Comparison of ENCODE assay signal across 12 mouse cellular contexts in genomic region chr8:86437418-86437817, GRCm38 (mm10).
DNase-seq lines count a peak whose midpoint lies in the region; ATAC-seq lines count a peak whose summit lies in the region.
"Had no signal": no experiment of that assay in that cellular context is flagged by ENCODE, and none has a peak within 500 bp of the region (broad histone marks: within the 10 kb centered on the region; RNA-seq: fewer than 3 reads in every experiment).

No protein-coding gene starts in this region.

- H3K36me3 ChIP-seq in hindbrain, embryonic 14.5 days (replicated peaks; ENCODE audit: control insufficient read depth, insufficient read depth), result no peaks in the 10 kb centered on the region
- no peaks in the 10 kb centered on the region for H3K36me3 ChIP-seq in midbrain, embryonic 13.5 days
- H3K36me3 ChIP-seq: heart, embryonic 10.5 days; intestine, embryonic 15.5 days had no signal

- H3K9me3 ChIP-seq in hindbrain, embryonic 14.5 days (ENCODE audit: control insufficient read depth, low read length), result no peaks in the 10 kb centered on the region
- H3K9me3 ChIP-seq in midbrain, embryonic 13.5 days, result no peaks in the 10 kb centered on the region
- H3K9me3 ChIP-seq: heart, embryonic 10.5 days; intestine, embryonic 15.5 days had no signal

- H3K4me1 ChIP-seq in hindbrain, embryonic 14.5 days (replicated peaks; ENCODE audit: control insufficient read depth, insufficient read depth, low read length), result peaks cover 31% of the 10 kb centered on the region
- H3K4me1 ChIP-seq in midbrain, embryonic 13.5 days (replicated peaks), result peaks cover 38% of the 10 kb centered on the region
- H3K4me1 ChIP-seq: heart, embryonic 10.5 days; intestine, embryonic 15.5 days had no signal

- peak; percentile 24 to 26 for DNase-seq in cerebellum, postnatal 10 days
- DNase-seq in cerebellum, adult 11-12 months, result no peak
- peak; percentile 66 for DNase-seq in NIH3T3 (ENCODE audit: low read depth)
- DNase-seq in hindbrain, embryonic 14.5 days (ENCODE audit: low spot score), result no peak
- DNase-seq in B cell, adult 2 months, result no peak
- no peak for DNase-seq in heart, postnatal 25 days (ENCODE audit: low spot score)
- DNase-seq in c-Kit-positive CD71-positive TER-119-positive erythroid progenitor cells, embryonic 14.5 days (ENCODE audit: low spot score), result no peak
- DNase-seq: adrenal gland, postnatal 36 days; liver, postnatal 0 days had no signal

- ATAC-seq in hindbrain, embryonic 14.5 days (ENCODE audit: low FRiP score), result no peak
- peak; percentile 38 for ATAC-seq in midbrain, embryonic 13.5 days
- ATAC-seq: intestine, embryonic 15.5 days; liver, postnatal 0 days had no signal

- no peak overlapping the region for H3K4me2 ChIP-seq in hindbrain, embryonic 14.5 days (replicated peaks)
- no peak overlapping the region for H3K4me2 ChIP-seq in midbrain, embryonic 13.5 days (replicated peaks)
- H3K4me2 ChIP-seq: intestine, embryonic 15.5 days had no signal

- H3K27ac ChIP-seq in hindbrain, embryonic 14.5 days, result peak overlapping the region; percentile 90
- peak overlapping the region; percentile 93 for H3K27ac ChIP-seq in midbrain, embryonic 13.5 days
- H3K27ac ChIP-seq: heart, embryonic 10.5 days; intestine, embryonic 15.5 days had no signal

- no peaks in the 10 kb centered on the region for H3K27me3 ChIP-seq in hindbrain, embryonic 14.5 days (ENCODE audit: control insufficient read depth, insufficient read depth, low read length)
- no peaks in the 10 kb centered on the region for H3K27me3 ChIP-seq in midbrain, embryonic 13.5 days
- H3K27me3 ChIP-seq: intestine, embryonic 15.5 days had no signal

- H3K4me3 ChIP-seq in hindbrain, embryonic 14.5 days (replicated peaks; ENCODE audit: low read length), result no peak overlapping the region
- H3K4me3 ChIP-seq in midbrain, embryonic 13.5 days (replicated peaks), result no peak overlapping the region
- H3K4me3 ChIP-seq: heart, embryonic 10.5 days; intestine, embryonic 15.5 days had no signal

- no peak overlapping the region for H3K9ac ChIP-seq in hindbrain, embryonic 14.5 days
- H3K9ac ChIP-seq in midbrain, embryonic 13.5 days (replicated peaks), result no peak overlapping the region
- H3K9ac ChIP-seq: intestine, embryonic 15.5 days; liver, postnatal 0 days had no signal

- intact Hi-C loops in heart, postnatal 25 days (cut with DNase I), result no loop called here

- WGBS in hindbrain, embryonic 14.5 days, result 68% methylated on average over 1 of the region's 1 CpGs
- WGBS in midbrain, embryonic 13.5 days, result 33% methylated on average over 1 of the region's 1 CpGs

Comparison
In these comparisons a context has a peak if more than half of its experiments do, and no peak if none do; other contexts are left out.
1. DNase-seq: peak in cerebellum, postnatal 10 days (2 of 2) and NIH3T3 (single experiment); none in cerebellum, adult 11-12 months (single experiment), hindbrain, embryonic 14.5 days (single experiment), B cell, adult 2 months (0 of 2), heart, postnatal 25 days (single experiment) and c-Kit-positive CD71-positive TER-119-positive erythroid progenitor cells, embryonic 14.5 days (single experiment).